Mouse (Mus musculus) limb, embryonic 11.5 days (tissue): Measurements from ENCODE around the gene Rhobtb1. TPM values are rescaled to one million over a fixed set of nuclear protein-coding genes. Genes with fewer than 3 reads are reported as not detected.

Experiments used
- ATAC-seq: fragments of 200-750 bp; cut with Nextera tagmentation; 2 replicates; pipeline ENCODE4 v1.8.0; 2017; ENCODE audit warnings: low read depth; ENCODE audit not compliant: insufficient number of reproducible peaks, low FRiP score, low TSS enrichment
- DNase-seq: peaks from one replicate; pipeline ENCODE4 v3.0.0-alpha.2; 2015; ENCODE audit warnings: low spot score
- H3K27ac ChIP-seq: fragments of 300-500 bp; sonication (generic); replicated peaks from 2 replicates; pipeline ENCODE4 v1.5.1; 2014; ENCODE audit warnings: low read depth, mild to moderate bottlenecking, low read length
- H3K27me3 ChIP-seq: fragments of 300-500 bp; sonication (generic); 2 replicates; pipeline ENCODE4 v1.6.1; 2014; ENCODE audit warnings: mild to moderate bottlenecking, low read length, mixed read lengths; ENCODE audit not compliant: control insufficient read depth, insufficient read depth
- H3K36me3 ChIP-seq: fragments of 300-500 bp; sonication (generic); 2 replicates; pipeline ENCODE4 v1.6.1; 2014; ENCODE audit warnings: mild to moderate bottlenecking, low read length, moderate library complexity, mixed read lengths; ENCODE audit not compliant: control insufficient read depth, insufficient read depth
- H3K4me1 ChIP-seq: fragments of 300-500 bp; sonication (generic); 2 replicates; pipeline ENCODE4 v1.6.1; 2014; ENCODE audit warnings: low read length, mixed read lengths; ENCODE audit not compliant: control insufficient read depth, insufficient read depth
- H3K4me2 ChIP-seq: fragments of 300-500 bp; sonication (generic); 2 replicates; pipeline ENCODE4 v1.6.1; 2014; ENCODE audit warnings: low read depth, mild to moderate bottlenecking, moderate library complexity; ENCODE audit not compliant: severe bottlenecking
- H3K4me3 ChIP-seq: fragments of 300-500 bp; sonication (generic); 2 replicates; pipeline ENCODE4 v1.5.1; 2014; ENCODE audit warnings: low read depth, low read length
- H3K9ac ChIP-seq: fragments of 300-500 bp; sonication (generic); 2 replicates; pipeline ENCODE4 v1.6.1; 2014; ENCODE audit warnings: mild to moderate bottlenecking, low read length
- H3K9me3 ChIP-seq: fragments of 300-500 bp; sonication (generic); 2 replicates; pipeline ENCODE4 v1.6.1; 2016; ENCODE audit warnings: low read length; ENCODE audit not compliant: control insufficient read depth
- WGBS: fragments of 180-500 bp; shearing (Covaris S2); extraction: QIAGEN DNeasy Blood & Tissue Kit; methylation state at CpG from one replicate; pipeline ENCODE4 v1.1.7; 2014; 5-methylcytosine and 5-hydroxymethylcytosine counted together
- polyA plus RNA-seq: library from polyadenylated mRNA; unstranded; fragments of >200 nt; fragmentation: Nextera tagmentation; extraction: Ambion mirVana; gene quantifications from 2 replicates; pipeline ENCODE4 v1.2.1, GENCODE M21; 2014

Gene Rhobtb1
- polyA plus RNA-seq, 1 experiment from 2014 or later: 23.8 TPM

DNA sequence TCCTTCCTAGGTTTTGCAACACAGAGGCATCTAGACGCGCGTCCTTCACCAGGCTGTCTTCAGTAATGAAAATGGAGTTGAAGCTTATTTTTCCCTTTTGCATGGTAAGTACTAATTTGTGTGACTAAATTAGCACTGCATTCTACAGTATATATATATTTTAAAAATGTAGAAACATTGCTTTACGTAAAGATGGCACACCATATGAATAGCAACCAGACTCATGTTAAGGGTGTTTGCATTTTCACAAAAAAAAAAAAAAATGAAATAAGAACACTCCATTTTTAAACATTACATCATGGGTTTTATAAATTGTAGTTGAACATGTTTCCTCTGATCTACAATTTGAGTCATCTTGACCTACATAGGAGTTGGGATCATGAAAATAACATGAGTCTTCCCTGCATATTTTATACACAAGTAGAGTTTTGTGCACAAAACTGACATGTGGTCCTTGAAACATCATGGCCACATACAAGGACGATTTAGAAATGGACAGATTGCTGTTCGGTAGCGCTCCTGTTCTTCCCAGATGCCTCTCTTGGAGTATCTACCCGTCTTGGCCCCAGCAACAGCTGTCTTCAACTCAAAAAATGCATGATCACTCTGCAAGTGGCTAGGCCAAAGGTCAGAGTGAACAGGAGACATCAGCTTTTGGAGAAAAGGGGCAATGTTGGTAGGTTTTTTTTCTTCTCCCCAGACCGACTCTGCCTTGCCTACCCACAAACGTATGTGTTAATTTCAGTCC, 4.4 kb downstream of the Rhobtb1 start:
- Histone ChIP-seq H3K27ac (no peak overlapping the region), H3K36me3 (no peaks in the 10 kb centered on the region), H3K27me3 (no peaks in the 10 kb centered on the region), H3K4me3 (no peak overlapping the region), H3K9me3 (no peaks in the 10 kb centered on the region), H3K4me2 (no peak overlapping the region), H3K4me1 (no peaks in the 10 kb centered on the region), H3K9ac (no peak overlapping the region)
- 88% methylated on average over 10 of the region's 10 CpGs for WGBS
- DNase-seq (no peak), ATAC-seq (no peak)

DNA sequence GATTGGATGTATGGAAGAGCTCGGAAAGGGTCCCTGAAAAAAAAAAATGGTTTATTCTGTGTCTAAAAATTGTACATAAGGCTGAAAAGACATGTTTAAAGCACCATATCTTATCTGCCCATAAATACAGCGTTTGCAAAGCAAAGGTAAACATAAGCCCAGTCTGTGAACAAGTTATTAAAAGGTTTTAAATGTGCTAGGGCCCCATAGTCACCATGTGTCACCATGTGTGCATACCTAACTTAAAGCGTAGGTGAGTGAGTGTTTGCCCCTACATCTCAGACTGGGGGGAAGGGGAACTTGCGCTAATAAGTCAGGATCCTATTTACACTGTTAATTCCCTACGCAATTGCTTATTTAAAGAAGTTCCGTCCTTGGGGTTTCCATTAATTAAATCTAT, 5.2 kb downstream of the Rhobtb1 start:
- Histone ChIP-seq H3K9me3 (no peaks in the 10 kb centered on the region), H3K27ac (no peak overlapping the region), H3K4me1 (no peaks in the 10 kb centered on the region), H3K4me2 (no peak overlapping the region), H3K9ac (no peak overlapping the region), H3K27me3 (no peaks in the 10 kb centered on the region), H3K36me3 (no peaks in the 10 kb centered on the region), H3K4me3 (no peak overlapping the region)
- ATAC-seq: no peak
- no peak for DNase-seq
- 73% methylated on average over 6 of the region's 6 CpGs for WGBS

DNA sequence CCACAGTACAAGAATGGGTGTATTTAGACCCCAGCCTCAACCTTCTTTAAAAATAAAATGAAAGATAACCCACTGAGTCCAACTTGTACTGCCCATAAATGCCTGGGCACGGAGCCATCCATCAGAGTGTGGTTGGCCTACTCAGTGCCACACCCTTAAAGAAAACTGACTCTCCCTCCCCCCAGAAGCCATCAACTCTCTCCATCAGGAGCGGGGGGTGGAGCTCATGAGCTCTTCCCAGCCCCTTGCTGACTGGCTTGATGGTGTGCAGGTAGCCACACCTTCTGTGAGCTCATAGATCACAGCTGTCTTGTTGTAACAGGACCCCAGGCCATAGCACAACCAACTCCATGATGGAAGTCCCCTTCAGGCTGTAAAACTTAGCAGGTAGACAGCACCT, 6.2 kb downstream of the Rhobtb1 start:
- Histone ChIP-seq H3K4me1 (no peaks in the 10 kb centered on the region), H3K27me3 (no peaks in the 10 kb centered on the region), H3K4me3 (no peak overlapping the region), H3K27ac (no peak overlapping the region), H3K9ac (no peak overlapping the region), H3K4me2 (no peak overlapping the region), H3K36me3 (no peaks in the 10 kb centered on the region), H3K9me3 (no peaks in the 10 kb centered on the region)
- DNase-seq (no peak), ATAC-seq (no peak)
- WGBS: 55% methylated on average over 2 of the region's 2 CpGs

DNA sequence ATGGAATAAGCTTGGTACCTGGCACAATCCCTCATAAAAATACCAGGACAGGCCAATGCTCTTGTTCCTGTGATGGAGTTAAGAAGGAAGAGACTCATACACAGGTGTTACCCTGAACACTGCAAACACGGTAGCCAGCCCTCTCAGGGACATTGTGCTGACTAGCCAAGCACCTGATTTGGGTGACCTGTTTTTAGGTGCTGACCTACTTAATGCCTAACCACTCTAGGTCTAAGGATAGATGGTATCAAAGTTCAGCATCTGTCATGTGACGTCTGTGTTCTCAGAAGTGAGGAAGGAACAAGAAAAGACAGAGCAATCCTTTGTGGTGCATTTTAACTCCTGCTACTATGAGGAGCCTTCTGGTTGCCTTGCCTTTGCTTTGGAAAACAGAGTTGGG, 9.6 kb downstream of the Rhobtb1 start:
- Histone ChIP-seq H3K36me3 (no peaks in the 10 kb centered on the region), H3K27me3 (no peaks in the 10 kb centered on the region), H3K4me3 (no peak overlapping the region), H3K4me1 (no peaks in the 10 kb centered on the region), H3K9ac (no peak overlapping the region), H3K4me2 (no peak overlapping the region), H3K9me3 (no peaks in the 10 kb centered on the region), H3K27ac (no peak overlapping the region)
- ATAC-seq (no peak), DNase-seq (peak; percentile 17)
- WGBS: 94% methylated on average over 2 of the region's 2 CpGs

DNA sequence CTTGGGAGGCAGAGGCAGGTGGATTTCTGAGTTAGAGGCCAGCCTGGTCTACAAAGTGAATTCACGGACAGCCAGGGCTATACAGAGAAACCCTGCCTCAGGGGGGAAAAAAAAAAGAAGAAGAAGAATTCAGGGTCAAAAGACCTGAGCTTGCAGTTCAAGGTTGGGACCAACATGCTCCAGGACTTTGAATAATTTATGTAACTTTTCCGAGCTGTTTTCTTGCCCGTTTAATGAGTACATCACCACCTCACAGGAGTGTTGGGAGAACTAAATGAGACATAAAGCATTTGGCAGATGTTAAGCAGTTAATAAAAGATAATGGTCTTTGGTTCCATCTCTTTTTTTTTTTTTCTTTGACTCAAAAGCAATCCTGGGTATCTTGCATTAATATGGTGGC, 10.3 kb downstream of the Rhobtb1 start:
- Histone ChIP-seq H3K4me2 (no peak overlapping the region), H3K4me3 (no peak overlapping the region), H3K27me3 (no peaks in the 10 kb centered on the region), H3K36me3 (no peaks in the 10 kb centered on the region), H3K4me1 (no peaks in the 10 kb centered on the region), H3K9ac (no peak overlapping the region), H3K27ac (no peak overlapping the region), H3K9me3 (no peaks in the 10 kb centered on the region)
- DNase-seq (no peak), ATAC-seq (no peak)
- 86% methylated on average over 3 of the region's 3 CpGs for WGBS

DNA sequence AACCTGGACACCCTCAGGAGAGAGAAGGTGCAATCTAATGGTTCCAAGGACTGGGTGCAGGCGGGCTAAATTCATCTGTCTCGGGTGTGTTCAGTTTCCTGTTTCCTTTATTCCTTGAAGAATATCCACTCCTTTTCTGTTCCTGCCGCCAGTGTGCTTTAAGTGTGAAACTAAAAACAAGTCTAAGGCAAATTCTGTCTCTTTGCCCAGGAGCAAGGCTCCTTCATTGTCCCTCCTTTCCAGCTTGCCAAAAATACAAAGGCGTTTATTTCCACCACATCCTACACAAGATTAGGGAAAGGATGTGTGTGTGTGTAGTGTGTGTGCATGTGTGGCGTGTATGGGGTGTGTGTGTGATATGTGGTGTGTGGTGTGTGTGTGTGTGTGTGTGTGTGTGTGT, 11.3 kb downstream of the Rhobtb1 start:
- WGBS: 80% methylated on average over 5 of the region's 5 CpGs
- no peak overlapping the region for H3K27ac ChIP-seq
- H3K9me3 ChIP-seq: no peaks in the 10 kb centered on the region
- no peaks in the 10 kb centered on the region for H3K36me3 ChIP-seq
- no peaks in the 10 kb centered on the region for H3K4me1 ChIP-seq
- H3K27me3 ChIP-seq: no peaks in the 10 kb centered on the region
- no peak overlapping the region for H3K4me2 ChIP-seq
- DNase-seq: peak; percentile 7
- ATAC-seq: no peak
- H3K4me3 ChIP-seq: no peak overlapping the region
- no peak overlapping the region for H3K9ac ChIP-seq

DNA sequence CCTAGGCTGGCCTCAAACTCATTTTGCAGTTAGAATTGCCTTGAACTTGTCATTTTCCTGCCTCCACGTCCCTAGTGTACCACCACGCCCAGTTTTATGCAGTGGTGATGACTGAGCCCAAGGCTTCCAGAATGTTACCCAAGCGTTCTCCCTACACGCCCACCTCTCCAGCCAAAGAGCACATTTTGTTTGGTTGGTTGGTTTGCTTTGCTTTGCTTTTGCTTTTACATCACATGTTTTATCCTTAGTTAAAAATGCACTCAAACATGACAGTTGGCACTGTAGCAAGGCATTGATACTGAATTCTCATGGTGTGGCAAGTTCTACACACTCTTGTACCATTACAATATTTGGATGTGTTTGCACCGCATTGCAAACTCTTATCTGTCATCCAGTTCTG, 12.0 kb downstream of the Rhobtb1 start:
- Histone ChIP-seq H3K9me3 (no peaks in the 10 kb centered on the region), H3K9ac (no peak overlapping the region), H3K4me3 (no peak overlapping the region), H3K27me3 (no peaks in the 10 kb centered on the region), H3K4me2 (no peak overlapping the region), H3K36me3 (no peaks in the 10 kb centered on the region), H3K27ac (no peak overlapping the region), H3K4me1 (no peaks in the 10 kb centered on the region)
- no peak for DNase-seq
- WGBS: 92% methylated on average over 5 of the region's 5 CpGs
- ATAC-seq: no peak

DNA sequence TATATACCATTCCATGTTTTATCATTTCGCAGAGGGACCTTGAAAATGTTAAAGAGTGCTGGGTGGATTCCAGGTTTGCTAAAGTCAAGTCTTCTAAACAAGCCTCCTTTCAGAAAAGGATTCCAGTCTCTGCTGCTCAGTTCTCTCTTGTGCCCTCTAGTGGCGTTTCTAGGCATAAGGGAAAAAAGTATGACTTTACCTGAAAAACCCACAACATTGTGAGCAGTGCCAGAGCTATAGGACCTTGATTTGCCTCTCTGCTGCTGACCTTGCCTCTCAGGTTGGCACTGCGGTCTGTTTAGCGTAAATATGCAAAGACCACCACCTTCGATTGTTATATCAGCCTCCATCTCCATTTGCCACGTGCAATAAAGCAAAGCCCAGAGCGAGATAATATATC, 13.9 kb downstream of the Rhobtb1 start:
- WGBS: 55% methylated on average over 7 of the region's 7 CpGs
- Histone ChIP-seq H3K36me3 (no peaks in the 10 kb centered on the region), H3K4me2 (no peak overlapping the region), H3K27me3 (no peaks in the 10 kb centered on the region), H3K4me3 (no peak overlapping the region), H3K27ac (no peak overlapping the region), H3K9me3 (no peaks in the 10 kb centered on the region), H3K9ac (no peak overlapping the region), H3K4me1 (no peaks in the 10 kb centered on the region)
- DNase-seq (peak; percentile 45), ATAC-seq (no peak)

DNA sequence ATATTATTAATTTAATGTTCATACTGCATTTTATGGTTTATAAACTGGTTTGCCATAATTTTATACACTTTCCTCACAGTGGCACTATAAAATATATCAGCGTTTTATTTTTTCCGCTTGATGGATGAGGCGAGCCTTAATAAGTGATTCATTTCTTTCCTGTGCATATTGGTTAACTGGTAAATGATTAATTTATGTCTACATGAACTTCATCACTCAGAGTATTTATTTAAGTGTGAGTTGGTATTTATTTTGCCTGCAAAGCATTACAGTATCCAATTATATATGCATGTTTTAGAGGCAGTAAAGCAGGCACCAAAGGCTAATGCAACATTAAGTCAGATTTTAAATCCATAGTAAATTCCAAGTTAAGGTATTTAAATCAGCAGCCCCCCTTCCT, 14.6 kb downstream of the Rhobtb1 start:
- H3K4me2 ChIP-seq: no peak overlapping the region
- H3K4me1 ChIP-seq: no peaks in the 10 kb centered on the region
- H3K4me3 ChIP-seq: no peak overlapping the region
- WGBS: 88% methylated on average over 3 of the region's 3 CpGs
- H3K27ac ChIP-seq: no peak overlapping the region
- no peaks in the 10 kb centered on the region for H3K27me3 ChIP-seq
- H3K9me3 ChIP-seq: no peaks in the 10 kb centered on the region
- DNase-seq (no peak), ATAC-seq (no peak)
- H3K9ac ChIP-seq: no peak overlapping the region
- H3K36me3 ChIP-seq: no peaks in the 10 kb centered on the region
